Mouse (Mus musculus): ENCODE results near the gene Atxn7l1.

- TF ChIP-seq CTCF (IDR thresholded peaks at IDR 0.05; ENCODE audit: insufficient read depth, low read depth, low read length), result no peak
- no peak for TF ChIP-seq POLR2A (IDR thresholded peaks at IDR 0.05; ENCODE audit: insufficient read depth, low read depth, low read length)
Observed at GRCm38 (mm10) chr12:33168491-33168890, 21.0 kb downstream of the Atxn7l1 start.

All from olfactory bulb, adult 2 months (tissue).